Mouse (Mus musculus) C2C12 (cell line): Measurements from ENCODE around the gene Tmem223.

Source experiments
- CEBPB ChIP-seq: IDR thresholded peaks from one replicate; pipeline ENCODE4 v1.6.1; 2011; ENCODE audit warnings: low read depth, mild to moderate bottlenecking, control low read depth, moderate library complexity
- CTCF ChIP-seq: IDR thresholded peaks from one replicate; pipeline ENCODE4 v1.5.1; 2011; ENCODE audit not compliant: control insufficient read depth, insufficient read depth, insufficient read length
- FOSL1 ChIP-seq: IDR thresholded peaks from one replicate; pipeline ENCODE4 v1.8.0; 2011; ENCODE audit warnings: mild to moderate bottlenecking, low read length; ENCODE audit not compliant: poor library complexity, insufficient read depth, severe bottlenecking
- MAX ChIP-seq: IDR thresholded peaks from one replicate; pipeline ENCODE4 v1.6.1; 2011; ENCODE audit warnings: mild to moderate bottlenecking, control low read depth
- MYOD1 ChIP-seq: IDR thresholded peaks from one replicate; pipeline ENCODE4 v1.6.1; 2011; ENCODE audit warnings: low read depth; ENCODE audit not compliant: control insufficient read depth, insufficient read length
- MYOG ChIP-seq: IDR thresholded peaks from one replicate; pipeline ENCODE4 v1.6.1; 2011; ENCODE audit not compliant: control insufficient read depth, insufficient read length; ENCODE audit errors: extremely low read depth
- USF1 ChIP-seq: IDR thresholded peaks from one replicate; pipeline ENCODE4 v1.6.1; 2011; ENCODE audit warnings: low read depth, mild to moderate bottlenecking, control low read depth, moderate library complexity

GRCm38 (mm10) chr19:8774951-8775421 lies 4.2 kb downstream of the Tmem223 start:
- no peak for TF ChIP-seq CTCF
- TF ChIP-seq USF1 = no peak
- TF ChIP-seq MYOG = no peak
- TF ChIP-seq MAX = no peak
- no peak for TF ChIP-seq FOSL1
- no peak for TF ChIP-seq MYOD1
- no peak for TF ChIP-seq CEBPB
